Mouse (Mus musculus) spleen, embryonic (tissue): ENCODE measurements around the gene Nudt1.
"Not testable (repeated sequence)": the region's sequence is repeated elsewhere in the genome, so short reads cannot be mapped to it uniquely, and the experiment has no call there.

Experiments
- CTCF ChIA-PET: fragments of 350-600 bp; sonication (Branson Sonifier 250); formaldehyde crosslinking; loops from one replicate; lab custom pipeline; 2022; lab: Charles Lee

Nudt1 gene

GRCm38 (mm10) chr5:140339836-140340235 lies 18.4 kb downstream of the Nudt1 start:
- CTCF ChIA-PET, result no interaction called here

- CTCF ChIA-PET, result no interaction called here
Measured at GRCm38 (mm10) chr5:140342880-140343279, 21.4 kb downstream of the Nudt1 start.

GRCm38 (mm10) chr5:140345244-140345643 lies 23.8 kb downstream of the Nudt1 start:
- CTCF ChIA-PET, result no interaction called here

GRCm38 (mm10) chr5:140346050-140346449 lies 24.6 kb downstream of the Nudt1 start:
- CTCF ChIA-PET, result no interaction called here

GRCm38 (mm10) chr5:140349882-140350281 lies 28.4 kb downstream of the Nudt1 start:
- CTCF ChIA-PET, result interaction anchor here (0.6 kb wide), 2 partner anchors 56 to 360 kb away, joined by 5 to 8 read pairs; no protein-coding TSS in a partner anchor

GRCm38 (mm10) chr5:140350731-140351497 lies 29.5 kb downstream of the Nudt1 start:
- CTCF ChIA-PET, result no interaction called here

- CTCF ChIA-PET, result interaction anchor here (0.8 kb wide), 1 partner anchor 54 kb away, joined by 5 read pairs; no protein-coding TSS in a partner anchor
Measured at GRCm38 (mm10) chr5:140352352-140352751, 30.9 kb downstream of the Nudt1 start.

GRCm38 (mm10) chr5:140355934-140356333 lies 34.5 kb downstream of the Nudt1 start:
- CTCF ChIA-PET, result no interaction called here

GRCm38 (mm10) chr5:140357466-140357865 lies 36.0 kb downstream of the Nudt1 start:
- CTCF ChIA-PET, result no interaction called here

- CTCF ChIA-PET, result interaction anchor here (1.4 kb wide), 1 partner anchor 21 kb away, joined by 4 read pairs; no protein-coding TSS in a partner anchor
Measured at GRCm38 (mm10) chr5:140359930-140360674, 38.6 kb downstream of the Nudt1 start.

GRCm38 (mm10) chr5:140364415-140364814 lies 43.0 kb downstream of the Nudt1 start:
- CTCF ChIA-PET, result interaction anchor here (0.6 kb wide), 1 partner anchor 171 kb away, joined by 5 read pairs; no protein-coding TSS in a partner anchor

GRCm38 (mm10) chr5:140368126-140368525 lies 46.7 kb downstream of the Nudt1 start:
- CTCF ChIA-PET, result not testable (repeated sequence)

GRCm38 (mm10) chr5:140368926-140369325 lies 47.5 kb downstream of the Nudt1 start:
- CTCF ChIA-PET, result no interaction called here

GRCm38 (mm10) chr5:140369466-140369865 lies 48.0 kb downstream of the Nudt1 start:
- CTCF ChIA-PET, result no interaction called here

- CTCF ChIA-PET, result interaction anchor here (0.5 kb wide), 1 partner anchor 297 kb away, joined by 3 read pairs; no protein-coding TSS in a partner anchor
Measured at GRCm38 (mm10) chr5:140370446-140371254, 49.2 kb downstream of the Nudt1 start.

GRCm38 (mm10) chr5:140371671-140372070 lies 50.2 kb downstream of the Nudt1 start:
- CTCF ChIA-PET, result no interaction called here

GRCm38 (mm10) chr5:140373711-140374110 lies 52.3 kb downstream of the Nudt1 start:
- CTCF ChIA-PET, result interaction anchor here (0.6 kb wide), 1 partner anchor 575 kb away, joined by 4 read pairs; no protein-coding TSS in a partner anchor

- CTCF ChIA-PET, result no interaction called here
Measured at GRCm38 (mm10) chr5:140374226-140374625, 52.8 kb downstream of the Nudt1 start.

- CTCF ChIA-PET, result no interaction called here
Measured at GRCm38 (mm10) chr5:140375249-140375829, 53.9 kb downstream of the Nudt1 start.

GRCm38 (mm10) chr5:140378121-140378853 lies 56.8 kb downstream of the Nudt1 start:
- CTCF ChIA-PET, result interaction anchor here (0.8 kb wide), 1 partner anchor 9 kb away, joined by 3 read pairs; no protein-coding TSS in a partner anchor
